Mouse (Mus musculus): ENCODE data around the gene Ube2m. TPM values are rescaled to one million over a fixed set of nuclear protein-coding genes. Genes with fewer than 3 reads are reported as not detected.
"Not testable (repeated sequence)": the region's sequence is repeated elsewhere in the genome, so short reads cannot be mapped to it uniquely, and the experiment has no call there.

The Ube2m gene
- polyA plus RNA-seq (2015; fragmentation: Nextera tagmentation; extraction: Ambion mirVana): 123 and 134 TPM in 2 replicates

DNA sequence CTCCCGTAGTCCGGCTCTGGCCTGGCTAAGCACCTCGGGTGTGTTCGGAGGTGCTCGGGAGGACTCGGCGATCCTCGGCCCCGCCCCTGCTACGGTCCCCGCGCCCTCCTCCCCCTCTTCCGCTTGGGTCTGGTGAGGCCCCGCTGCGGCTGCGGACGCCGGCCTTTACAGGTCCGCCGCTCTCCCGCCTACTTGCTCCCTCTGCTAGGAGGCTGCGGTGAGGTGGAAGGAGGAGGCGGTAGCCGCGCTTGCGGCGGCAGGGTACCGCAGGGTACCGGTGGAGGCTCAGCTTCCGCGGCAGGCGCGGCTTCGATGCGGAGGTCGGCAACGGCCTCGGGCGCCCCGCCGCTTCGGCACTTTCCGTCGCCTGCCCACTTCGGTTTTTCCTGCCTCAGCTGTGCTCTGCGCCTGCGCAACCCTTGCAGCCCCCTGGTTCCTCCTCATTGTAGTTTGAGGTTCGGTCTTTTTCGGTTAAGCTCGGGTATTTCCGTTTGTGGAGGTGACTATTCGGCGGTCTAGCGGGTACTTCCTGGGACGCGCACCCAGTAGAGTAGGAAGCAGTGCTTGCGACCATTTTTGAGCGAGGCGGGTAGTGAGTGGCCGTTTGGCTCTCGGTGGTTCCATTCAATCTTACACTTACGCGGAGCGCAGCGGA lies at the start of gene Ube2m:
Gene Ube2m (minus strand): TSS at position 375 of the 655 bp plus-strand sequence.
- Histone ChIP-seq H3K9me3 (replicated peaks; ENCODE audit: low read length) (no peaks in the 10 kb centered on the region), H3K27ac (peak within 1 kb of the TSS; percentile 100), H3K27me3 (ENCODE audit: insufficient read depth, low read length) (peaks cover 6% of the 10 kb centered on the region), H3K4me3 (replicated peaks; ENCODE audit: low read depth, low read length) (peak within 1 kb of the TSS; percentile 81), H3K36me3 (ENCODE audit: insufficient read depth, low read length) (peaks cover 11% of the 10 kb centered on the region; the same call in 1 of the 2 replicates), H3K9ac (ENCODE audit: low read depth, low read length) (peak within 1 kb of the TSS; percentile 98), H3K4me1 (replicated peaks; ENCODE audit: insufficient read depth, low read length) (peaks cover 24% of the 10 kb centered on the region), H3K4me2 (ENCODE audit: low read length) (peak within 1 kb of the TSS; percentile 80)
- ATAC-seq (replicated peaks; ENCODE audit: low FRiP score, low read depth): peak; percentile 93
- WGBS: under 1% methylated on average over 56 of the region's 65 CpGs
- TF ChIP-seq CTCF (IDR thresholded peaks at IDR 0.05; ENCODE audit: low read depth): no peak
- peak; percentile 99 for DNase-seq (ENCODE audit: low spot score)

DNA sequence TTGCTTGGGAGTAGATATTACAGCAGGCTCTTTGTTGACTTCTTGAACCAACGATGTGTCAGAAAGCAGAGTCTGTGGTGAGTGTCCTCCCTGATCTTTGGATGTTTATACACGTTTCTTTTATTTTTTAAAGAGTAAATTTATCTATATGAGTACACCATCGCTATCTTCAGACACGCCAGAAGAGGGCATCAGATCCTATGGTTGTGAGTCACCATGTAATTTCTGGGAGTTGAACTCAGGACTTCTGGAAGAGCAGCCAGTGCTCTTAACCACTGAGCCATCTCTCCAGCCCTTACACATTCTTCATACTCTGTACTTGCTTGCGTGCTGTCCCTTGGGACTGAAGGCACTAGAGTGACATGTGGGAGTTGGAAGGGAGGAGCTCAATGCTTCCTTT lies 34.2 kb upstream of the Ube2m start:
- no peak for DNase-seq (ENCODE audit: low spot score)
- ATAC-seq (replicated peaks; ENCODE audit: low FRiP score, low read depth): no peak
- WGBS: 55% methylated on average over 5 of the region's 5 CpGs
- Histone ChIP-seq H3K36me3 (ENCODE audit: insufficient read depth, low read length) (no peaks in the 10 kb centered on the region), H3K4me2 (ENCODE audit: low read length) (no peak overlapping the region), H3K4me1 (replicated peaks; ENCODE audit: insufficient read depth, low read length) (no peaks in the 10 kb centered on the region), H3K4me3 (replicated peaks; ENCODE audit: low read depth, low read length) (no peak overlapping the region), H3K9ac (ENCODE audit: low read depth, low read length) (no peak overlapping the region), H3K27me3 (ENCODE audit: insufficient read depth, low read length) (no peaks in the 10 kb centered on the region), H3K27ac (no peak overlapping the region), H3K9me3 (replicated peaks; ENCODE audit: low read length) (no peaks in the 10 kb centered on the region)
- 0 out of 2 replicates have a peak, but pooled peaks have one; percentile 10 for TF ChIP-seq CTCF (IDR thresholded peaks at IDR 0.05; ENCODE audit: low read depth)

GRCm38 (mm10) chr7:13063399-13063798 lies 25.3 kb upstream of the Ube2m start:
- not testable (repeated sequence) for DNase-seq (ENCODE audit: low spot score); H3K9me3 ChIP-seq (replicated peaks; ENCODE audit: low read length); H3K36me3 ChIP-seq (ENCODE audit: insufficient read depth, low read length); H3K4me2 ChIP-seq (ENCODE audit: low read length); ATAC-seq (replicated peaks; ENCODE audit: low FRiP score, low read depth); H3K4me1 ChIP-seq (replicated peaks; ENCODE audit: insufficient read depth, low read length); H3K27me3 ChIP-seq (ENCODE audit: insufficient read depth, low read length); H3K9ac ChIP-seq (ENCODE audit: low read depth, low read length); H3K4me3 ChIP-seq (replicated peaks; ENCODE audit: low read depth, low read length); H3K27ac ChIP-seq
- 50% methylated on average over 2 of the region's 2 CpGs for WGBS
- TF ChIP-seq CTCF (IDR thresholded peaks at IDR 0.05; ENCODE audit: low read depth): peak; percentile 61

DNA sequence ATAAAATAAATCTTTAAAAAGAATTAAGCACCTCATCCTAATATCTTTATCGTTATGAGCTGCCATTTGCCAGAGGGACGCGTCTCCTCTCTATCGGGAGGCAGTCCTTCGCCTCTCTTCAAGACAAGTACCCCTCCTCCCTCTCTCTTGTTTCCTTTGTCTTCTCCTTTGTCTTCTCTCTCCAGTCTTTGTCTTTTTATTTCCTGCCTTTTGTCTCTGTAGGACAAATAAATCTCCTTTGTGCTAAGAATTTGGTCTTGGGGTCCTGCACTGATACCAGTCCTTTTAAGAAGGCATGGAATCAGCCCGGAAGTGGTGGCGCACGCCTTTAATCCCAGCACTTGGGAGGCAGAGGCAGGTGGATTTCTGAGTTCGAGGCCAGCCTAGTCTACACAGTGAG lies 21.5 kb upstream of the Ube2m start:
- no peaks in the 10 kb centered on the region for H3K27me3 ChIP-seq (ENCODE audit: insufficient read depth, low read length)
- no peak for ATAC-seq (replicated peaks; ENCODE audit: low FRiP score, low read depth)
- H3K36me3 ChIP-seq (ENCODE audit: insufficient read depth, low read length): no peaks in the 10 kb centered on the region
- H3K4me1 ChIP-seq (replicated peaks; ENCODE audit: insufficient read depth, low read length): no peaks in the 10 kb centered on the region
- H3K4me3 ChIP-seq (replicated peaks; ENCODE audit: low read depth, low read length): no peak overlapping the region
- H3K27ac ChIP-seq: no peak overlapping the region
- no peaks in the 10 kb centered on the region for H3K9me3 ChIP-seq (replicated peaks; ENCODE audit: low read length)
- 90% methylated on average over 9 of the region's 9 CpGs for WGBS
- H3K4me2 ChIP-seq (ENCODE audit: low read length): no peak overlapping the region
- H3K9ac ChIP-seq (ENCODE audit: low read depth, low read length): no peak overlapping the region
- no peak for DNase-seq (ENCODE audit: low spot score)
- TF ChIP-seq CTCF (IDR thresholded peaks at IDR 0.05; ENCODE audit: low read depth): no peak

DNA sequence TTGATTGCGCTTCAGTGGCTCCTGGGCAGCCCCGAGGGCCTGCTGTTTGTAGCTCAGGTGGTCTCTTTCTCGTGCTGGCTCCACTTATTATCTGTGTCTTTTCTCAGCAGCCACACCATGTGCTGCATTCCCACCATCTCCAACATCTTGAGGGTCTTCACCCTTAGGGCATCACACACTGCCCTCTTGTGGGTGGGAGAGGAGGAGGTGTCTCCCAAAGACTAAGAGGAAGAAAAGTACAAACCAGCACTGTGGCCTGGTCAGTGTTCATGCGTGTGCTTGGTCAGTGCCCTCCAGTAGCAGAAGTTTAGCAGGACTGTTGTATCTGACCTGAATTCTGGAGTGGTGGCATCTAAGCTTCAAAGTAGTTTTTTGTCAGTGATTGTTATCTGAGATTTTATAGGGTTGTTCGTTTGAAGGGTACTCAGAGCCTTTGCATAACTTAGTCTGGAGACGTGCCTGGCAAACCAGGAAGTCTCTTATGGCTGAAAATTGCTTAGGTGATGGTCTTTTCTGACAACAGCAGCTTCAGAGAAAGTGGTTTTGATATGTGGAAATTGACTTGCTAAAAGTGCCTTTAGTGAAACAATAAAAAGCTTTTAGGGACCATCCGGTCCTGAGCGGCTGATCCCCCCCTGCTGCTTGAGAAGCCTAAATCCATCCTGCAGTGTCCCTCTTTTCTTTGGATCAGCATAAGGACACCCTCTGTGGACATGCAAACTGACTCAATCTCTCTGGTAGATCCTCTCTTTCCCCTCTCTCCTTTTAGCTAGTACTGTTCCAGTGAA lies 19.0 kb upstream of the Ube2m start:
- Histone ChIP-seq H3K4me2 (ENCODE audit: low read length) (no peak overlapping the region), H3K4me1 (replicated peaks; ENCODE audit: insufficient read depth, low read length) (no peaks in the 10 kb centered on the region), H3K4me3 (replicated peaks; ENCODE audit: low read depth, low read length) (no peak overlapping the region), H3K9me3 (replicated peaks; ENCODE audit: low read length) (no peaks in the 10 kb centered on the region), H3K27me3 (ENCODE audit: insufficient read depth, low read length) (no peaks in the 10 kb centered on the region), H3K9ac (ENCODE audit: low read depth, low read length) (no peak overlapping the region), H3K36me3 (ENCODE audit: insufficient read depth, low read length) (no peaks in the 10 kb centered on the region), H3K27ac (no peak overlapping the region)
- WGBS: 50% methylated on average over 8 of the region's 8 CpGs
- ATAC-seq (replicated peaks; ENCODE audit: low FRiP score, low read depth): no peak
- DNase-seq (ENCODE audit: low spot score): no peak
- peak; percentile 49 for TF ChIP-seq CTCF (IDR thresholded peaks at IDR 0.05; ENCODE audit: low read depth)

DNA sequence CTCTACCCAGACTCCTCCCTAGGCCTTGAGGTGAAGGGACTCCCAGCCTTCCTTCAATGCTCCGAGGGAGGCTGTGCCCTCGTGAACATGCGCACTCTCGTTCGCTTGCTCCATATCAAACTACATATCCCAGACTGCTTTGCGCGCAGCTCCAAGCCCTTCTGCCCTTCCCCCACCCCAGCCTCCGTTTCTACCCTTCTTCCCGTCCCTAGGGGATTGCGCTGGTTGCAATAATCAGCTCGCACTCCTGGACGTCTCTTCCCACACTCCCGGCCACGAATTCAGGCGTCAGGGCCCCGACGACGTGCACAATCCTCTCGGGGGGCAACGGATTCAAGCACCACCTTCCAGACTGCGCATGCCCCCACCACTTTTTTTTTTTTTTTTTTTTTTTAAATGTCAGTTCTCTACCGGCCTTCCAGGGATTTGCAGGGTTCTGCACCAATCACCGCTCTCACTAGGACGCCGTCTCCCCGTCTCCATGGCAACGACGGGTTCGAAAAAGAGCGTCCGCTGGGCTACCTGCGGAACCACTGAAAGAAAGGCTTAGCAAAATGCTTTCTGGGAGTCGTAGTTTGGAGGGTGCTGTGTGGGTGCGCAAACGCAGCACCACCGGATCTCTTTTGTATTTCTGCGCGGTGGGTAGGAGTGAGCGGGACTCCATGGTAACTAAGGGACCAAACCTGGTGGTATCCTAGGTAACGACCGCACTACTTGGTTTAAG lies 16.4 kb upstream of the Ube2m start, which contains the start of gene Mzf1:
Gene Mzf1 (minus strand): TSS at position 478 of the 724 bp plus-strand sequence.
- Histone ChIP-seq H3K36me3 (ENCODE audit: insufficient read depth, low read length) (no peaks in the 10 kb centered on the region), H3K27me3 (ENCODE audit: insufficient read depth, low read length) (no peaks in the 10 kb centered on the region), H3K4me1 (replicated peaks; ENCODE audit: insufficient read depth, low read length) (no peaks in the 10 kb centered on the region), H3K9ac (ENCODE audit: low read depth, low read length) (peak within 1 kb of the TSS; percentile 60), H3K9me3 (replicated peaks; ENCODE audit: low read length) (no peaks in the 10 kb centered on the region), H3K27ac (peak within 1 kb of the TSS; percentile 47; the same call in 1 of the 2 replicates), H3K4me2 (ENCODE audit: low read length) (peak within 1 kb of the TSS; percentile 69), H3K4me3 (replicated peaks; ENCODE audit: low read depth, low read length) (peak within 1 kb of the TSS; percentile 71)
- ATAC-seq (replicated peaks; ENCODE audit: low FRiP score, low read depth) (peak; percentile 94), DNase-seq (ENCODE audit: low spot score) (peak; percentile 96)
- under 1% methylated on average over 41 of the region's 41 CpGs for WGBS
- TF ChIP-seq CTCF (IDR thresholded peaks at IDR 0.05; ENCODE audit: low read depth): no peak

Data from kidney, postnatal 0 days (tissue).